Mouse (Mus musculus) right cerebral cortex, postnatal 14 days (tissue): ENCODE measurements at regions not wholly inside any gene's neighbourhood (a gene's known extent, or its start where the extent isn't known, plus 50 kb on each side); places are given as distances from the start of the nearest gene placed in this dataset.
A peak's percentile ranks its signal among the peaks of the same experiment; 100 is the strongest.
"Not testable (repeated sequence)": the region's sequence is repeated elsewhere in the genome, so short reads cannot be mapped to it uniquely, and the experiment has no call there.

Source experiments
- DNase-seq: peaks from one replicate; pipeline ENCODE4 v3.0.0; 2022

GRCm38 (mm10) chr6:64948839-64949238, 93.5 kb upstream of the Smarcad1 start:
- not testable (repeated sequence) for DNase-seq

- DNase-seq: no peak
Measured at GRCm38 (mm10) chr6:64961608-64962486, 80.5 kb upstream of the Smarcad1 start.

- no peak for DNase-seq
Measured at GRCm38 (mm10) chr6:64962612-64963011, 79.8 kb upstream of the Smarcad1 start.

- DNase-seq: no peak
Measured at GRCm38 (mm10) chr6:64964664-64965063, 77.7 kb upstream of the Smarcad1 start.

GRCm38 (mm10) chr6:64965203-64965602, 77.2 kb upstream of the Smarcad1 start:
- DNase-seq: no peak

- no peak for DNase-seq
Measured at GRCm38 (mm10) chr6:64970158-64970557, 72.2 kb upstream of the Smarcad1 start.

GRCm38 (mm10) chr6:64973968-64974367, 68.4 kb upstream of the Smarcad1 start:
- peak; percentile 19 for DNase-seq

- not testable (repeated sequence) for DNase-seq
Measured at GRCm38 (mm10) chr6:64974453-64974852, 67.9 kb upstream of the Smarcad1 start.

- DNase-seq: no peak
Measured at GRCm38 (mm10) chr6:64982132-64982531, 60.3 kb upstream of the Smarcad1 start.
